Mouse (Mus musculus) hindbrain, embryonic 16.5 days (tissue): ENCODE measurements around the gene Mtg1. TPM values are rescaled to one million over a fixed set of nuclear protein-coding genes. Genes with fewer than 3 reads are reported as not detected.

Experiments
- ATAC-seq: fragments of 200-750 bp; cut with Nextera tagmentation; 2 replicates; pipeline ENCODE4 v1.8.0; 2017; ENCODE audit warnings: moderate TSS enrichment, moderate library complexity
- H3K27ac ChIP-seq: fragments of 300-500 bp; sonication (generic); 2 replicates; pipeline ENCODE4 v1.5.1; 2014; ENCODE audit warnings: low read depth, mild to moderate bottlenecking, control low read depth, low read length, moderate library complexity
- H3K27me3 ChIP-seq: fragments of 300-500 bp; sonication (generic); replicated peaks from 2 replicates; pipeline ENCODE4 v1.6.1; 2014; ENCODE audit warnings: low read length; ENCODE audit not compliant: control insufficient read depth, insufficient read depth
- H3K36me3 ChIP-seq: fragments of 300-500 bp; sonication (generic); 2 replicates; pipeline ENCODE4 v1.6.1; 2014; ENCODE audit warnings: mild to moderate bottlenecking, low read length, moderate library complexity, mixed read lengths; ENCODE audit not compliant: control insufficient read depth, insufficient read depth
- H3K4me1 ChIP-seq: fragments of 300-500 bp; sonication (generic); 2 replicates; pipeline ENCODE4 v1.6.1; 2014; ENCODE audit warnings: low read depth, low read length; ENCODE audit not compliant: control insufficient read depth, insufficient read depth
- H3K4me2 ChIP-seq: fragments of 300-500 bp; sonication (generic); 2 replicates; pipeline ENCODE4 v1.6.1; 2014; ENCODE audit warnings: mild to moderate bottlenecking, low read length, control low read depth, moderate library complexity
- H3K4me3 ChIP-seq: fragments of 300-500 bp; sonication (generic); 2 replicates; pipeline ENCODE4 v1.5.1; 2014; ENCODE audit warnings: mild to moderate bottlenecking, low read length, control low read depth, moderate library complexity
- H3K9ac ChIP-seq: fragments of 300-500 bp; sonication (generic); 2 replicates; pipeline ENCODE4 v1.6.1; 2014; ENCODE audit warnings: low read depth, mild to moderate bottlenecking, control low read depth, low read length, moderate library complexity
- H3K9me3 ChIP-seq: fragments of 300-500 bp; sonication (generic); 2 replicates; pipeline ENCODE4 v1.6.1; 2014; ENCODE audit warnings: mild to moderate bottlenecking, low read length, moderate library complexity; ENCODE audit not compliant: control insufficient read depth
- WGBS: fragments of 180-500 bp; shearing (Covaris S2); extraction: QIAGEN DNeasy Blood & Tissue Kit; methylation state at CpG from one replicate; pipeline ENCODE4 v1.1.7; 2014; 5-methylcytosine and 5-hydroxymethylcytosine counted together
- polyA plus RNA-seq: library from polyadenylated mRNA; unstranded; fragments of >200 nt; fragmentation: Nextera tagmentation; extraction: Ambion mirVana; gene quantifications from 2 replicates; pipeline ENCODE4 v1.2.1, GENCODE M21; 2015

The Mtg1 gene
- polyA plus RNA-seq, 1 experiment from 2014 or later, result 31.1 TPM

DNA sequence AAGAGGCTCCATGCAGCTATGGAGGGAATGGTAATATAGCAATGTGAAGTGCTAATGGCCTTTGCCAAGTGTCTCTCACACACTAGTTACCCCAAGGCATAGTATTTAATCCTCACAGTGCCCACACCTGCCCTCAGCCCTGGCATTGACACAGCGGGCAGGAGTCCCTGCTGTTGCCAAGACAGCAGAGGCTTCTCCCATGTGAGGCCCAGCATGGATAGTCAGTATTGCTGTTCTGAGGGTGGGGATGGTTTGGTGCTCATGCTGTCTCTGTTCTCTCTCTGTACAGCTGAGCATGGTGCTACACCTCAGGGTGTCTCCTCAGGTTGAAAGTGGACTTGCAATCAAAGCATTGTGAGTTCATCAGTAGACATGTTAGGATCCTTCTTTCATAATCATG lies 53.1 kb downstream of the Mtg1 start:
- H3K36me3 ChIP-seq, result no peaks in the 10 kb centered on the region
- H3K4me2 ChIP-seq, result no peak overlapping the region
- no peaks in the 10 kb centered on the region for H3K9me3 ChIP-seq
- H3K4me1 ChIP-seq, result no peaks in the 10 kb centered on the region
- ATAC-seq, result no peak
- 82% methylated on average over 1 of the region's 1 CpGs for WGBS
- no peak overlapping the region for H3K27ac ChIP-seq
- no peak overlapping the region for H3K9ac ChIP-seq
- H3K4me3 ChIP-seq, result no peak overlapping the region
- H3K27me3 ChIP-seq, result no peaks in the 10 kb centered on the region

- Histone ChIP-seq H3K4me1 (no peaks in the 10 kb centered on the region), H3K27ac (no peak overlapping the region), H3K36me3 (no peaks in the 10 kb centered on the region), H3K27me3 (no peaks in the 10 kb centered on the region), H3K9ac (no peak overlapping the region), H3K4me2 (no peak overlapping the region), H3K4me3 (no peak overlapping the region), H3K9me3 (no peaks in the 10 kb centered on the region)
- WGBS, result 71% methylated on average over 2 of the region's 2 CpGs
- no peak for ATAC-seq
These were observed 55.1 kb downstream of the Mtg1 start for GRCm38 (mm10) chr7:140192445-140192844.

GRCm38 (mm10) chr7:140192851-140193250 lies 55.5 kb downstream of the Mtg1 start:
- no peaks in the 10 kb centered on the region for H3K4me1 ChIP-seq
- ATAC-seq, result no peak
- H3K4me2 ChIP-seq, result no peak overlapping the region
- H3K9ac ChIP-seq, result no peak overlapping the region
- no peaks in the 10 kb centered on the region for H3K36me3 ChIP-seq
- no peak overlapping the region for H3K27ac ChIP-seq
- no peak overlapping the region for H3K4me3 ChIP-seq
- H3K9me3 ChIP-seq, result no peaks in the 10 kb centered on the region
- no peaks in the 10 kb centered on the region for H3K27me3 ChIP-seq
- WGBS, result 82% methylated on average over 2 of the region's 2 CpGs

GRCm38 (mm10) chr7:140194031-140194430 lies 56.7 kb downstream of the Mtg1 start:
- H3K9ac ChIP-seq, result no peak overlapping the region
- no peak overlapping the region for H3K4me2 ChIP-seq
- H3K4me3 ChIP-seq, result no peak overlapping the region
- no peaks in the 10 kb centered on the region for H3K9me3 ChIP-seq
- H3K27ac ChIP-seq, result no peak overlapping the region
- no peaks in the 10 kb centered on the region for H3K36me3 ChIP-seq
- H3K27me3 ChIP-seq, result no peaks in the 10 kb centered on the region
- no peak for ATAC-seq
- 87% methylated on average over 4 of the region's 4 CpGs for WGBS
- no peaks in the 10 kb centered on the region for H3K4me1 ChIP-seq

GRCm38 (mm10) chr7:140196002-140196401 lies 58.6 kb downstream of the Mtg1 start:
- Histone ChIP-seq H3K4me1 (no peaks in the 10 kb centered on the region), H3K36me3 (no peaks in the 10 kb centered on the region), H3K9ac (no peak overlapping the region), H3K4me2 (no peak overlapping the region), H3K4me3 (no peak overlapping the region), H3K9me3 (no peaks in the 10 kb centered on the region), H3K27ac (no peak overlapping the region), H3K27me3 (no peaks in the 10 kb centered on the region)
- ATAC-seq, result no peak
- WGBS, result 81% methylated on average over 8 of the region's 8 CpGs

Other genes starting within 250 kb of the Mtg1 start
- gene Kndc1, start 242.9 kb upstream of the Mtg1 start, polyA plus RNA-seq, result 16.5 and 19.0 TPM in 2 replicates
- gene Utf1, start 193.8 kb upstream of the Mtg1 start, polyA plus RNA-seq, result not detected in 2 replicates
- gene 6430531B16Rik, start 158.8 kb upstream of the Mtg1 start, polyA plus RNA-seq, result 1.1 and 1.2 TPM in 2 replicates
- 2.8 and 3.1 TPM in 2 replicates for gene Adam8, start 145.0 kb upstream of the Mtg1 start, polyA plus RNA-seq
- 51.6 and 55.1 TPM in 2 replicates for gene Zfp511, start 101.2 kb upstream of the Mtg1 start, polyA plus RNA-seq
- gene Tubgcp2, start 100.9 kb upstream of the Mtg1 start, polyA plus RNA-seq, result 57.2 and 59.6 TPM in 2 replicates
- gene Msx3, start 88.5 kb upstream of the Mtg1 start, polyA plus RNA-seq, result 4.1 and 6.9 TPM in 2 replicates
- 351 and 430 TPM in 2 replicates for gene Caly, start 55.0 kb upstream of the Mtg1 start, polyA plus RNA-seq
- gene Prap1, start 44.2 kb upstream of the Mtg1 start, polyA plus RNA-seq, result not detected in 2 replicates
- gene Fuom, start 35.1 kb upstream of the Mtg1 start, polyA plus RNA-seq, result 39.9 and 43.1 TPM in 2 replicates
- gene Paox, start 21.8 kb upstream of the Mtg1 start, polyA plus RNA-seq, result 8.9 and 9.9 TPM in 2 replicates
- 124 and 128 TPM in 2 replicates for gene Echs1, start 21.1 kb upstream of the Mtg1 start, polyA plus RNA-seq
- 30.8 and 31.2 TPM in 2 replicates for gene Sprn, start 17.3 kb downstream of the Mtg1 start, polyA plus RNA-seq
- not detected in 2 replicates for gene Olfr522, start 27.2 kb downstream of the Mtg1 start, polyA plus RNA-seq
- not detected in 2 replicates for gene Olfr523, start 35.7 kb downstream of the Mtg1 start, polyA plus RNA-seq
- gene Olfr524, start 68.4 kb downstream of the Mtg1 start, polyA plus RNA-seq, result not detected in 2 replicates
- not detected in 2 replicates for gene Cd163l1, start 80.7 kb downstream of the Mtg1 start, polyA plus RNA-seq
- gene 5830411N06Rik, start 109.7 kb downstream of the Mtg1 start, polyA plus RNA-seq, result not detected in 2 replicates
- not detected in 2 replicates for gene Olfr525, start 183.3 kb downstream of the Mtg1 start, polyA plus RNA-seq
- gene Olfr527, start 196.5 kb downstream of the Mtg1 start, polyA plus RNA-seq, result not detected in 2 replicates
- gene Olfr60, start 224.1 kb downstream of the Mtg1 start, polyA plus RNA-seq, result not detected in 2 replicates
- not detected in 2 replicates for gene Olfr530, start 238.8 kb downstream of the Mtg1 start, polyA plus RNA-seq